Mouse (Mus musculus) lung, postnatal 0 days (tissue): ENCODE measurements around the gene Gm37240.

Experiments
- CTCF ChIP-seq: IDR thresholded peaks from 2 replicates; pipeline ENCODE4 v1.5.1; 2016; ENCODE audit warnings: antibody characterized with exemption, mild to moderate bottlenecking
- EP300 ChIP-seq: IDR thresholded peaks from 2 replicates; pipeline ENCODE4 v1.6.1; 2016; ENCODE audit warnings: antibody characterized with exemption, mild to moderate bottlenecking, control low read depth

GRCm38 (mm10) chr3:84693886-84694285 is 1193.4 kb downstream of the Gm37240 start:
- TF ChIP-seq CTCF (no peak), EP300 (no peak)
